Mouse (Mus musculus) thymus, postnatal 14 days (tissue): ENCODE measurements around the gene Pclo.
"Not testable (repeated sequence)": the region's sequence is repeated elsewhere in the genome, so short reads cannot be mapped to it uniquely, and the experiment has no call there.

Experiments used
- DNase-seq: peaks from one replicate; pipeline ENCODE4 v3.0.0; 2021

The Pclo gene

GRCm38 (mm10) chr5:14691995-14692394, 177.3 kb downstream of the Pclo start:
- no peak for DNase-seq

DNA sequence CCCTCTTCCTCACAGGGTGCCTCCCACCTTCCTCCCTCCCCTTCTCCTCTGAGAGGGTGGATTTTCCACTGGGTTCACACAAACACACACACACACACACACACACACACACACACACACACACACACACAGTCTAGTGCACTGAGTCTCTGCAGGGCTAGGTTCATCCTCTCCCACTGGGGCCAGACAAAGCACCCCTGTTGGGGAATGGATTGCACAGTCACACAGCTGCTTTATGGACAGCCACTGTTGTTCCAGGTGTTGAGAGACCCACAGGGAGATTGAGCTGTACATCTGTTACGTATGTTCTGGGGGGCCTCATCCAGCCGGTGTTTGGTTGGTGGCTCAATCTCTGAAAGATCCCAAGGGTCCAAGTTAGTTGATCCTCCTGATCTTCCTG, 182.0 kb downstream of the Pclo start:
- no peak for DNase-seq

GRCm38 (mm10) chr5:14700900-14701299, 186.2 kb downstream of the Pclo start:
- no peak for DNase-seq

GRCm38 (mm10) chr5:14705423-14705822, 190.7 kb downstream of the Pclo start:
- no peak for DNase-seq

GRCm38 (mm10) chr5:14707311-14707710, 192.6 kb downstream of the Pclo start:
- DNase-seq = no peak

DNA sequence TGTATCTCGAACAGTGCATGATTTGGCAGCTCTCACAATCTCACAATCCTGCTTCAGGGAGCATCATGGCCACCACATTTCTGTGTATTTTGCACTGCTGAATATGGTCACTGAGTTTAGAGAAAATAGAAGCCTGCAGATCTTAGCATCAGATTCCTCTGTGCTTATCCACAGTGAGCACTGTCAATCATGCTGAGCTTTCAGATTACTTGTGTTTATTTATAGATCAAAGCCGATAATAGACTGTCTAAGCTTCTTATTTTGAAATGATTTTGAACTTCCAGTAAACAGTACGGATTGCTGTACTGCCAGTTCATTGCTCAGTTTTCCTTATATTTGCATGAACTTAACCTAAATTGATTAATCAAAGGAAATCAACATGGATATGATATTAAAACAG, 208.9 kb downstream of the Pclo start:
- no peak for DNase-seq

GRCm38 (mm10) chr5:14728676-14729253, 214.0 kb downstream of the Pclo start:
- no peak for DNase-seq

- DNase-seq = no peak
These were observed 236.2 kb downstream of the Pclo start for GRCm38 (mm10) chr5:14750882-14751281.

DNA sequence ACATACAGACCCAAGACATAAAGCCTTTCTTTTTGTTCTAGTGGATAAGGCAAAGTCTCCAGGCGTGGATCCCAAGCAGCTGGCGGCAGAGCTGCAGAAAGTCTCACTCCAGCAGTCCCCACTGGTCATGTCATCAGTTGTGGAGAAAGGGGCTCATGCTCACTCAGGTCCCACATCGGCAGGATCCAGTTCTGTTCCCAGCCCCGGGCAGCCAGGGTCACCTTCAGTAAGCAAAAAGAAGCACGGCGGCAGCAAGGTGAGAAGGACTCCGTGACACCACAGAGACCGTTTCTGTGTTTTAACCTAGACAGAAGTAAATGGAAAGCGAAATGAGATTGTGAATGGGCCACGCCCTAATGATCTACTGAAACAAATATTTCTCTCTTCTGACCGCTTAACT, 252.0 kb downstream of the Pclo start:
- DNase-seq = no peak

- no peak for DNase-seq
These were observed 267.8 kb downstream of the Pclo start for GRCm38 (mm10) chr5:14782362-14783082.

DNA sequence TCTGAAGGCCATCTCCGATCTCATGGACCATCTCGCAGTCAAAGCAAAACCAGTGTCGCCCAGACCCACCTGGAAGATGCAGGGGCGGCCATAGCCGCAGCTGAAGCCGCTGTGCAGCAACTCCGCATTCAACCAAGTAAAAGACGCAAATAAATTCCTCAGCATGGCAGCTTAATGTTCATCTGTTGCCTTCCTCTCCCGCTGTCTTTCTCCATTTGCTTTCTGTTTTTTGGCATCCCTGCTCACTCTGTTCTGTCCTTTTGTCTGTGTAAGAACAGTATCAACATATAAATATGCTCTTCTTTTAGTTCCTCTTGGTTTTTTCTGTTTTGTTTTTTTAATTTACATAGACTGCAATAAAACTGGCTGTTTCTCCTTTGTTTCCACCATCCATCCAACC, 279.2 kb downstream of the Pclo start:
- no peak for DNase-seq

GRCm38 (mm10) chr5:14807136-14807535, 292.4 kb downstream of the Pclo start:
- no peak for DNase-seq

DNA sequence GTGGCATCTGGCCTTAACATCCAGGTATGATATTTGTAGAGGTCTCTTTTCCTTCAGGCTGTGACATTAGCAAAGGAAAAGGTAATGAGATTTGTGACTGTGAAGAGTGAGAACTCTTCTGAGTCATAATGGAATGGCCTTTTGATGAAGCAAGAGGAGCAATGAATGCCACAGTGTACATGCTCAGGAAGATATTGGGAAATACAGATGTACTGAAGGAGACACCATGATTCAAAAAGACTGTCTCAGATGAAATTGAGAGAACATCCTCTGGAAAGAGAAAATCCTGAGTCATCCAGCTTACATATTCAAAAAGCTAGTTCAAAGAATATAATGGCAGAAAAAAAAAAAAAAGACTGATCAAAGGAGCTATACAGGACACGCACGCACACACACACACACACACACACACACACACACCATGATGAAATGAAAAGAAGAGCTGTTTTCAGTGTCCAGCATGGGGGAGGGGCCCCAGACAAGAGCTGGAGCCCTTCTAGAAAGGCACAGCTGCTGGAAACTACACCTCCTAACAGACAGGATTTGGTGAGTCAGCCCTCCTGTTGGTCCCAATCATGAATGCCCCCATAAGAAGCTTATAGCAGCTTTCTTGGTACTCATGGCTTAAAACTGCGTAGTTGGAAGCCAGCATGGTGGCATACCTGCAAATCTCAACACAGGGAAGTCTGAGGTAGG, 318.6 kb downstream of the Pclo start:
- DNase-seq = no peak

DNA sequence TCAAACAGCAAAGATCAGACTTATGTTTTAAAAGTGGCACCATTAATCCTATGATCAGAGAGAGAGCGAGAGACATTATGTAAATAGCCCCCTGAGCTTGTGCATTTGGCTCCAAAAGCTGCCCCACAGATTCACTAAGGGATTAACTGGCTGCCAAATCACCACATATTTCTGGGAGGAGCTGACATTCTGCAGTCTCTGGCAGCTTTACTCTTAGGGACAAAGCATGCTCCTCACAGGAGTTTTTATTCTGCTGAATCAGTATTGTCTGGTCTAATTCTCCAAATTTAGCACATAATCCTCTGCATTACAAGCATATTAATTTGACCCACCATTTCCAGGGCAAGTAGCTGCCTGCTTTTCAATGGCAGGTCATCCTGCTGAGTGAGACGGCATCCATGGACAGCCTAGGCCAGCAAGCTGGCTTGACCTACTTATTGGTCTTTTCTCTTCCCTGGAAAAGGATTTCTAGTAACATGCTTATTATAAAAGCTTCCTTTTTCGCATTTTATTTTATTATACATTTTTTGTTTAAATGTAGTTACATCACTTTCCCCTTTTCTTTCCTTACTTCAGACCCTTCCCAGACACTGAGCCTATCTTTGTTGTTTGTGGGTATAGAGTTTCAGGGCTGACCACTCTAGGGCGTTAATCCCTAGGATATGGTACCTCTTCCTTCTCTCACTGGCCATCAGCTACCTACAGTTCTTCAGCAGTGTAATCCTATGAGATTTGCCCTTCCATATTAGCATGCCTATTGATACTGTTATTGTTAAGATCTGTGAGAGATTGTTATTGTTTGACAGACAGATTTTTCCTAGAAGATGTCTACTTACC, 319.7 kb downstream of the Pclo start:
- no peak for DNase-seq

DNA sequence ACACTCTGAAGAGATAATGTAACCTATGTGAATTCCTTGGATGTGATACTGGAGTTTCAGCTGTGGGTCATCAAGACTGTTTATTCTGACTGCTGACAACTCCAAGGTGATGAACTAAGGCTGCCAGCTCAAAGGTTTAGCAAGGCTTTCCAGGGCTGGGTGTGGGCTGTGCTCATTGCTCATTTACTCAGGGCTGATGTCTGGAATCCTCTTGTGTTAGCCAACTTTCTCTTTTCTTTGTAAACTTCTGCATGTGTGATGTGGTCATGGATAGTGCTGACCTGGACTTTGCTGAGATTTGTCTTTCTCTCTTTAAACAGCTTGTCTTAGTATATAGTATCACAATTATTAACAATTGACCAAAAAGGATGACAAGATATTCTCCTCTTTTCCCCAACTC, 338.9 kb downstream of the Pclo start:
- DNase-seq = no peak

GRCm38 (mm10) chr5:14885291-14885690, 370.6 kb downstream of the Pclo start:
- not testable (repeated sequence) for DNase-seq

GRCm38 (mm10) chr5:14892242-14892641, 377.5 kb downstream of the Pclo start:
- DNase-seq = no peak

GRCm38 (mm10) chr5:14903539-14903938, 388.8 kb downstream of the Pclo start:
- not testable (repeated sequence) for DNase-seq
